Mouse (Mus musculus) CH12.LX (cell line): Measurements from ENCODE around the gene Sap25. TPM values are rescaled to one million over a fixed set of nuclear protein-coding genes. Genes with fewer than 3 reads are reported as not detected.

Experiments used
- DNase-seq: peaks from one replicate; pipeline ENCODE4 v3.0.0-alpha.2; 2013; ENCODE audit errors: extremely low read depth
- H3K27ac ChIP-seq: 2 replicates; pipeline ENCODE4 v1.5.1; 2012; ENCODE audit warnings: low read depth, mild to moderate bottlenecking, control low read depth, moderate library complexity; ENCODE audit not compliant: insufficient read depth
- H3K27me3 ChIP-seq: replicated peaks from 2 replicates; pipeline ENCODE3; 2012; ENCODE audit warnings: inconsistent platforms
- H3K36me3 ChIP-seq, 2 experiments: replicated peaks in 1 of 2; 2 replicates each; pipeline versions ENCODE3 to v1.6.1; 2012; ENCODE audit warnings: inconsistent platforms in 1 of 2, low read length in 1 of 2, mild to moderate bottlenecking in 1 of 2, mixed read lengths in 1 of 2, moderate library complexity in 1 of 2; ENCODE audit not compliant: control insufficient read depth in 1 of 2, insufficient read depth in 1 of 2
- H3K4me1 ChIP-seq, 2 experiments: 2 replicates each; pipeline ENCODE4 v1.6.1; 2012; ENCODE audit warnings: inconsistent platforms in 1 of 2, moderate library complexity in 1 of 2; ENCODE audit not compliant: insufficient read depth in 2 of 2, control insufficient read depth in 1 of 2
- H3K4me2 ChIP-seq: 2 replicates; pipeline ENCODE4 v1.6.1; 2012; ENCODE audit warnings: low read depth, mild to moderate bottlenecking, control low read depth; ENCODE audit not compliant: poor library complexity, insufficient read depth, severe bottlenecking
- H3K4me3 ChIP-seq, 3 experiments: fragments of 150-350 bp in 1 of 3; sonication (generic) in 1 of 3; replicated peaks in 1 of 3; 2 replicates each; pipeline versions ENCODE3 to v1.5.1; 2011 to 2012; ENCODE audit warnings: low read depth in 2 of 3, low read length in 2 of 3, mild to moderate bottlenecking in 2 of 3, moderate library complexity in 2 of 3, control low read depth in 1 of 3, improper control_type of control experiment in 1 of 3, inconsistent platforms in 1 of 3, mixed read lengths in 1 of 3; ENCODE audit not compliant: poor library complexity in 1 of 3
- H3K79me2 ChIP-seq: replicated peaks from 2 replicates; pipeline ENCODE4 v1.6.1; 2012; ENCODE audit warnings: mild to moderate bottlenecking, moderate library complexity; ENCODE audit not compliant: control insufficient read depth, poor library complexity, insufficient read depth, severe bottlenecking; ENCODE audit errors: extremely low read depth
- H3K9ac ChIP-seq: 2 replicates; pipeline ENCODE4 v1.6.1; 2012; ENCODE audit warnings: low read depth, mild to moderate bottlenecking, control low read depth, moderate library complexity; ENCODE audit not compliant: insufficient read depth
- H3K9me3 ChIP-seq: replicated peaks from 2 replicates; pipeline ENCODE3; 2012; ENCODE audit warnings: low read length, inconsistent platforms, mixed read lengths
- BHLHE40 ChIP-seq: IDR thresholded peaks from 2 replicates; pipeline ENCODE4 v1.6.1; 2011; ENCODE audit warnings: mild to moderate bottlenecking, low read depth, low read length, improper control_type of control experiment
- CHD1 ChIP-seq: IDR thresholded peaks from 2 replicates; pipeline ENCODE4 v1.6.1; 2012; ENCODE audit warnings: low read depth, low read length, improper control_type of control experiment, inconsistent platforms
- CHD2 ChIP-seq: IDR thresholded peaks from 2 replicates; pipeline ENCODE4 v1.6.1; 2011; ENCODE audit warnings: low read length, improper control_type of control experiment
- E2F4 ChIP-seq: IDR thresholded peaks from 2 replicates; pipeline ENCODE4 v1.6.1; 2011; ENCODE audit warnings: low read depth, low read length, improper control_type of control experiment; ENCODE audit not compliant: insufficient replicate concordance
- ELF1 ChIP-seq: IDR thresholded peaks from 2 replicates; pipeline ENCODE4 v1.6.1; 2014; ENCODE audit warnings: low read depth, mild to moderate bottlenecking, inconsistent platforms, low read length, improper control_type of control experiment
- EP300 ChIP-seq: IDR thresholded peaks from 2 replicates; pipeline ENCODE4 v1.6.1; 2011; ENCODE audit warnings: low read length, improper control_type of control experiment
- ETS1 ChIP-seq: conservative IDR thresholded peaks from 2 replicates; pipeline ENCODE4 v1.6.1; 2012; ENCODE audit warnings: low read depth, mild to moderate bottlenecking, inconsistent platforms, low read length, improper control_type of control experiment, moderate library complexity
- GABPA ChIP-seq: IDR thresholded peaks from 2 replicates; pipeline ENCODE4 v1.6.1; 2012; ENCODE audit warnings: low read depth, low read length, improper control_type of control experiment, inconsistent platforms; ENCODE audit not compliant: insufficient replicate concordance
- HCFC1 ChIP-seq: IDR thresholded peaks from 2 replicates; pipeline ENCODE4 v1.6.1; 2012; ENCODE audit warnings: low read depth, mild to moderate bottlenecking, inconsistent platforms, low read length, improper control_type of control experiment
- IRF4 ChIP-seq: IDR thresholded peaks from 2 replicates; pipeline ENCODE4 v1.6.1; 2014; ENCODE audit warnings: low read depth, mild to moderate bottlenecking, inconsistent platforms, low read length, improper control_type of control experiment
- JUND ChIP-seq: conservative IDR thresholded peaks from 2 replicates; pipeline ENCODE4 v1.6.1; 2011; ENCODE audit warnings: low read depth, low read length, improper control_type of control experiment
- MAFK ChIP-seq: IDR thresholded peaks from 2 replicates; pipeline ENCODE4 v1.6.1; 2011; ENCODE audit warnings: low read length, improper control_type of control experiment; ENCODE audit not compliant: insufficient replicate concordance
- MAX ChIP-seq: IDR thresholded peaks from 2 replicates; pipeline ENCODE4 v1.6.1; 2011; ENCODE audit warnings: low read length, improper control_type of control experiment
- MAZ ChIP-seq: IDR thresholded peaks from 2 replicates; pipeline ENCODE4 v1.6.1; 2012; ENCODE audit warnings: low read depth, mild to moderate bottlenecking, inconsistent platforms, low read length, improper control_type of control experiment, moderate library complexity
- MYC ChIP-seq: IDR thresholded peaks from 2 replicates; pipeline ENCODE4 v1.6.1; 2011; ENCODE audit warnings: low read depth, mild to moderate bottlenecking, improper control_type of control experiment, low read length
- NELFE ChIP-seq: IDR thresholded peaks from 2 replicates; pipeline ENCODE4 v1.6.1; 2011; ENCODE audit warnings: low read depth, low read length, improper control_type of control experiment
- PAX5 ChIP-seq: IDR thresholded peaks from 2 replicates; pipeline ENCODE4 v1.6.1; 2012; ENCODE audit warnings: low read length, inconsistent platforms, mixed read lengths
- POLR2A ChIP-seq: IDR thresholded peaks from 2 replicates; pipeline ENCODE4 v1.6.1; 2011; ENCODE audit warnings: low read depth, mild to moderate bottlenecking, improper control_type of control experiment, low read length
- POLR2AphosphoS2 ChIP-seq: IDR thresholded peaks from 2 replicates; pipeline ENCODE4 v1.6.1; 2011; ENCODE audit warnings: low read depth, low read length, improper control_type of control experiment
- RAD21 ChIP-seq: IDR thresholded peaks from 2 replicates; pipeline ENCODE4 v1.6.1; 2011; ENCODE audit warnings: low read depth, mild to moderate bottlenecking, low read length, improper control_type of control experiment, moderate library complexity
- RCOR1 ChIP-seq: conservative IDR thresholded peaks from 2 replicates; pipeline ENCODE4 v1.6.1; 2012; ENCODE audit warnings: low read depth, mild to moderate bottlenecking, inconsistent platforms, low read length, improper control_type of control experiment
- SIN3A ChIP-seq: IDR thresholded peaks from 2 replicates; pipeline ENCODE4 v1.6.1; 2012; ENCODE audit warnings: low read length, improper control_type of control experiment, inconsistent platforms
- SMC3 ChIP-seq: IDR thresholded peaks from 2 replicates; pipeline ENCODE4 v1.6.1; 2011; ENCODE audit warnings: low read depth, low read length, improper control_type of control experiment
- TCF12 ChIP-seq: IDR thresholded peaks from 2 replicates; pipeline ENCODE4 v1.6.1; 2014; ENCODE audit warnings: low read depth, mild to moderate bottlenecking, inconsistent platforms, low read length, improper control_type of control experiment
- UBTF ChIP-seq: IDR thresholded peaks from 2 replicates; pipeline ENCODE4 v1.6.1; 2012; ENCODE audit warnings: low read depth, mild to moderate bottlenecking, inconsistent platforms, low read length, improper control_type of control experiment, moderate library complexity
- ZKSCAN1 ChIP-seq: IDR thresholded peaks from 2 replicates; pipeline ENCODE4 v1.6.1; 2012; ENCODE audit warnings: low read depth, inconsistent platforms, low read length, improper control_type of control experiment, borderline replicate concordance
- ZNF384 ChIP-seq: IDR thresholded peaks from 2 replicates; pipeline ENCODE4 v1.6.1; 2012; ENCODE audit warnings: low read depth, low read length, improper control_type of control experiment, inconsistent platforms
- dilution Hi-C: fragments of 300-500 bp; cut with MboI; formaldehyde crosslinking; loops from 2 replicates; pipeline ENCODE4 v1.14.3; 2020; ENCODE audit warnings: low sequenced_read_pairs; ENCODE audit not compliant: extremely low pct_unique_long_range_greater_than_20kb, extremely low pct_ligation_motif_present
- in situ Hi-C: fragments of 300-500 bp; cut with MboI; formaldehyde crosslinking; loops from 3 replicates; pipeline ENCODE4 v1.14.3; 2019; ENCODE audit warnings: low sequenced_read_pairs, low pct_ligation_motif_present, low pct_unique_long_range_greater_than_20kb, mixed read lengths
- polyA plus RNA-seq: library from polyadenylated mRNA; unstranded; fragments of >175 nt; gene quantifications from 2 replicates; pipeline ENCODE4 v1.2.1, GENCODE M21; 2012; ENCODE audit warnings: low read depth; ENCODE audit not compliant: insufficient read length
- total RNA-seq, 2 experiments: library from RNA; depleted of rRNA; stranded (reverse); fragments of 300-350 nt in 1 of 2; fragments of >200 nt in 1 of 2; gene quantifications; 2 replicates each; pipeline ENCODE4 v1.2.3; 2012 to 2014

Gene Sap25
- total and polyA plus RNA-seq, 3 experiments: 2.1 to 16.6 (median 2.4) TPM

- H3K4me3 ChIP-seq: peak overlapping the region; percentile 79 to 91 (median 81)
- no peak for DNase-seq
- peaks cover 18 to 27% of the 10 kb centered on the region in 2 experiments for H3K36me3 ChIP-seq
- dilution Hi-C loops: no loop called here
- no peak for TF ChIP-seq JUND
- no peak for TF ChIP-seq GABPA
- no peak for TF ChIP-seq MYC
- no peak; the same call in 1 of the 2 replicates for TF ChIP-seq EP300
- no peak for TF ChIP-seq MAZ
- 0 out of 2 replicates have a peak, but pooled peaks have one; percentile 9 for TF ChIP-seq SIN3A
- peak; percentile 84; the same call in 1 of the 2 replicates for TF ChIP-seq CHD1
- TF ChIP-seq POLR2AphosphoS2: no peak
- 0 out of 2 replicates have a peak, but pooled peaks have one; percentile 10 for TF ChIP-seq ELF1
- peak; percentile 58 for TF ChIP-seq CHD2
- TF ChIP-seq NELFE: no peak
- peak; percentile 87 for TF ChIP-seq ZKSCAN1
- no peak for TF ChIP-seq SMC3
- no peak; the same call in 1 of the 2 replicates for TF ChIP-seq IRF4
- no peak for TF ChIP-seq RCOR1
- TF ChIP-seq ETS1: no peak
- TF ChIP-seq MAX: no peak
- H3K27me3 ChIP-seq: no peaks in the 10 kb centered on the region
- H3K9me3 ChIP-seq: no peaks in the 10 kb centered on the region
- H3K9ac ChIP-seq: peak overlapping the region; percentile 28
- peaks cover 16 to 48% of the 10 kb centered on the region in 2 experiments for H3K4me1 ChIP-seq
- H3K79me2 ChIP-seq: peaks cover 14% of the 10 kb centered on the region
- peak overlapping the region; percentile 57 for H3K4me2 ChIP-seq
- in situ Hi-C loops: no loop called here
- H3K27ac ChIP-seq: peak overlapping the region; percentile 94
Measured at GRCm38 (mm10) chr5:137630602-137631001, 10.5 kb upstream of the Sap25 start.

- Histone ChIP-seq H3K4me1 (peaks cover 16 to 48% of the 10 kb centered on the region in 2 experiments), H3K4me3 (peak overlapping the region; percentile 79 to 91 (median 81)), H3K27ac (peak overlapping the region; percentile 94), H3K79me2 (peaks cover 14% of the 10 kb centered on the region)
- peak; percentile 87 for DNase-seq
- in situ Hi-C loops: no loop called here
- TF ChIP-seq RCOR1: no peak
- no peak for TF ChIP-seq E2F4
- no peak for TF ChIP-seq ZKSCAN1
- peak; percentile 58 for TF ChIP-seq POLR2A
- TF ChIP-seq RAD21: no peak
- TF ChIP-seq UBTF: no peak
- no peak for TF ChIP-seq POLR2AphosphoS2
- no peak for TF ChIP-seq JUND
- no peak for TF ChIP-seq MYC
- TF ChIP-seq MAX: no peak
- peak; percentile 65 for TF ChIP-seq TCF12
- TF ChIP-seq ZNF384: no peak
- TF ChIP-seq ELF1: peak; percentile 77
- peak; percentile 52 for TF ChIP-seq HCFC1
- TF ChIP-seq CHD1: no peak
- peak; percentile 28 for TF ChIP-seq BHLHE40
- no peak for TF ChIP-seq MAFK
- TF ChIP-seq PAX5: no peak
- no peak for TF ChIP-seq GABPA
- TF ChIP-seq, all 38 proteins: peak for 5
- Histone ChIP-seq H3K9ac (peak overlapping the region; percentile 28), H3K27me3 (no peaks in the 10 kb centered on the region), H3K9me3 (no peaks in the 10 kb centered on the region), H3K36me3 (peaks cover 24 to 33% of the 10 kb centered on the region in 2 experiments), H3K4me2 (peak overlapping the region; percentile 81)
- dilution Hi-C loops: no loop called here
Measured at GRCm38 (mm10) chr5:137631171-137631570, 10.0 kb upstream of the Sap25 start.
